Mouse (Mus musculus): ENCODE measurements around the gene Rgs19. TPM values are rescaled to one million over a fixed set of nuclear protein-coding genes. Genes with fewer than 3 reads are reported as not detected.

The Rgs19 gene
- polyA plus RNA-seq (2012; rRNA removed) = 209 and 239 TPM in 2 replicates

- Histone ChIP-seq H3K36me3 (ENCODE audit: control insufficient read depth, insufficient read depth, low read length) (peaks cover 12% of the 10 kb centered on the region), H3K27me3 (ENCODE audit: control insufficient read depth, insufficient read depth, low read length) (no peaks in the 10 kb centered on the region), H3K27ac (ENCODE audit: insufficient read depth, low read length) (peak within 1 kb of the TSS; percentile 98), H3K4me1 (ENCODE audit: control insufficient read depth, insufficient read depth, insufficient read length) (peaks cover 34% of the 10 kb centered on the region; the same call in 1 of the 2 replicates), H3K4me3 (ENCODE audit: extremely low read depth, insufficient read depth, insufficient read length) (peak within 1 kb of the TSS; percentile 78)
- no peak for TF ChIP-seq CTCF (IDR thresholded peaks at IDR 0.05; ENCODE audit: extremely low read depth, insufficient read depth, insufficient read length, insufficient replicate concordance)
- peak; percentile 37 for TF ChIP-seq POLR2A (IDR thresholded peaks at IDR 0.05; ENCODE audit: low read depth, low read length)
- WGBS = under 1% methylated on average over 75 of the region's 75 CpGs
- peak; percentile 81 to 89 for DNase-seq (ENCODE audit: low read depth in 1 of 2, low spot score in 2 of 2)
These were observed at the start of gene Rgs19 for GRCm38 (mm10) chr2:181693339-181694280. Gene Rgs19, minus strand, starts transcription at chr2:181693977.

DNA sequence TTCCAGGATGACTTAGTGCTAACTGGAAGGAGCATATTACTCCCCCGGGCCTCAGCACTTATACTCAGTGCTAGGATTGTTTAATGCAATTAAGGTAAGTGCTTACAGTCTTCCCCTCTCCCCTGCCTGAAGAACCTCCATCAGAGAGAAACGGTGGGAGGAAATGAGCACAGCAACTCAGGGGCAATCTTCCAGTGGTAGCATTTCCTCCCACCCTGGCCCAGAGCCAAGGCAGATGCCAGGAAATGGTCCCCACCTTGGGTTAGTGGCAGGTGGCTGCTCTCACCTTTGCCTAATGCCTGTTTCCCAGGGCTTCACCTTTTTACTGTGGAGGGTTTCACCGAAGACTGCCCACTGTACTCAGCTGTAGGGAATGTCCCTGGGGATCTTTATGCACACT lies 36.3 kb upstream of the Rgs19 start:
- no peaks in the 10 kb centered on the region for H3K36me3 ChIP-seq (ENCODE audit: control insufficient read depth, insufficient read depth, low read length)
- H3K4me1 ChIP-seq (ENCODE audit: control insufficient read depth, insufficient read depth, insufficient read length) = no peaks in the 10 kb centered on the region
- H3K4me3 ChIP-seq (ENCODE audit: extremely low read depth, insufficient read depth, insufficient read length) = no peak overlapping the region
- H3K27me3 ChIP-seq (ENCODE audit: control insufficient read depth, insufficient read depth, low read length) = no peaks in the 10 kb centered on the region
- WGBS = 48% methylated on average over 3 of the region's 3 CpGs
- no peak overlapping the region for H3K27ac ChIP-seq (ENCODE audit: insufficient read depth, low read length)
- TF ChIP-seq CTCF (IDR thresholded peaks at IDR 0.05; ENCODE audit: extremely low read depth, insufficient read depth, insufficient read length, insufficient replicate concordance) = no peak
- TF ChIP-seq POLR2A (IDR thresholded peaks at IDR 0.05; ENCODE audit: low read depth, low read length) = no peak
- DNase-seq (ENCODE audit: low read depth in 1 of 2, low spot score in 2 of 2) = no peak

- DNase-seq (ENCODE audit: low read depth in 1 of 2, low spot score in 2 of 2) = no peak
- WGBS = 61% methylated on average over 9 of the region's 9 CpGs
- TF ChIP-seq CTCF (IDR thresholded peaks at IDR 0.05; ENCODE audit: extremely low read depth, insufficient read depth, insufficient read length, insufficient replicate concordance) (no peak), POLR2A (IDR thresholded peaks at IDR 0.05; ENCODE audit: low read depth, low read length) (no peak)
- Histone ChIP-seq H3K27ac (ENCODE audit: insufficient read depth, low read length) (no peak overlapping the region), H3K4me3 (ENCODE audit: extremely low read depth, insufficient read depth, insufficient read length) (no peak overlapping the region), H3K27me3 (ENCODE audit: control insufficient read depth, insufficient read depth, low read length) (no peaks in the 10 kb centered on the region), H3K36me3 (ENCODE audit: control insufficient read depth, insufficient read depth, low read length) (no peaks in the 10 kb centered on the region), H3K4me1 (ENCODE audit: control insufficient read depth, insufficient read depth, insufficient read length) (no peaks in the 10 kb centered on the region)
These were observed 34.0 kb upstream of the Rgs19 start for GRCm38 (mm10) chr2:181727659-181728262.

GRCm38 (mm10) chr2:181722213-181722612 lies 28.4 kb upstream of the Rgs19 start:
- no peaks in the 10 kb centered on the region for H3K27me3 ChIP-seq (ENCODE audit: control insufficient read depth, insufficient read depth, low read length)
- WGBS = 26% methylated on average over 3 of the region's 3 CpGs
- no peaks in the 10 kb centered on the region for H3K4me1 ChIP-seq (ENCODE audit: control insufficient read depth, insufficient read depth, insufficient read length)
- no peak for TF ChIP-seq POLR2A (IDR thresholded peaks at IDR 0.05; ENCODE audit: low read depth, low read length)
- peak; percentile 23; the same call in 1 of the 2 replicates for TF ChIP-seq CTCF (IDR thresholded peaks at IDR 0.05; ENCODE audit: extremely low read depth, insufficient read depth, insufficient read length, insufficient replicate concordance)
- no peak for DNase-seq (ENCODE audit: low read depth in 1 of 2, low spot score in 2 of 2)
- no peaks in the 10 kb centered on the region for H3K36me3 ChIP-seq (ENCODE audit: control insufficient read depth, insufficient read depth, low read length)
- H3K4me3 ChIP-seq (ENCODE audit: extremely low read depth, insufficient read depth, insufficient read length) = no peak overlapping the region
- H3K27ac ChIP-seq (ENCODE audit: insufficient read depth, low read length) = no peak overlapping the region

DNA sequence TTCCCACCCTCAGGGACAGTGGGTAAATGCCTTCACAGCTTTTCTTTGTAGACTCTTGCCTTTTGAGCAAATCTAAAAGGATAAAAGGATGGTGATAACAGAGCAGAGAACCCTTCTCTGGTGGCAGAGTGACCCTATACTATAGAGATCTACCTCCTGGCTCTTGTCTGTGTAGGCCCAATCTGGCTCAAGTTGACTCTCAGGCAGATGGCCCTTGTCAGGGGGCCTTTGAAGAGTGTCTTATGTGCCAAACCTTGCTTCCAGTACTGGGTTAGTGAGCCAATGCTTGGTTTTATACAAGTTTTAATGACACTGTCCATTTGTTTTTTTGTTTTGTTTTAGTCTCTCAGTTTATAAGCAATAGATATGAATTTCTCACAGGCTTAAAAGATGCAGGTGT lies 27.4 kb upstream of the Rgs19 start:
- H3K27me3 ChIP-seq (ENCODE audit: control insufficient read depth, insufficient read depth, low read length) = no peaks in the 10 kb centered on the region
- H3K27ac ChIP-seq (ENCODE audit: insufficient read depth, low read length) = no peak overlapping the region
- TF ChIP-seq POLR2A (IDR thresholded peaks at IDR 0.05; ENCODE audit: low read depth, low read length) (no peak), CTCF (IDR thresholded peaks at IDR 0.05; ENCODE audit: extremely low read depth, insufficient read depth, insufficient read length, insufficient replicate concordance) (no peak)
- H3K4me1 ChIP-seq (ENCODE audit: control insufficient read depth, insufficient read depth, insufficient read length) = no peaks in the 10 kb centered on the region
- no peaks in the 10 kb centered on the region for H3K36me3 ChIP-seq (ENCODE audit: control insufficient read depth, insufficient read depth, low read length)
- no peak for DNase-seq (ENCODE audit: low read depth in 1 of 2, low spot score in 2 of 2)
- H3K4me3 ChIP-seq (ENCODE audit: extremely low read depth, insufficient read depth, insufficient read length) = no peak overlapping the region

GRCm38 (mm10) chr2:181720061-181720460 lies 26.3 kb upstream of the Rgs19 start:
- DNase-seq (ENCODE audit: low read depth in 1 of 2, low spot score in 2 of 2) = no peak
- Histone ChIP-seq H3K36me3 (ENCODE audit: control insufficient read depth, insufficient read depth, low read length) (no peaks in the 10 kb centered on the region), H3K27me3 (ENCODE audit: control insufficient read depth, insufficient read depth, low read length) (no peaks in the 10 kb centered on the region), H3K27ac (ENCODE audit: insufficient read depth, low read length) (no peak overlapping the region), H3K4me3 (ENCODE audit: extremely low read depth, insufficient read depth, insufficient read length) (no peak overlapping the region), H3K4me1 (ENCODE audit: control insufficient read depth, insufficient read depth, insufficient read length) (no peaks in the 10 kb centered on the region)
- 48% methylated on average over 3 of the region's 3 CpGs for WGBS
- TF ChIP-seq POLR2A (IDR thresholded peaks at IDR 0.05; ENCODE audit: low read depth, low read length) (no peak), CTCF (IDR thresholded peaks at IDR 0.05; ENCODE audit: extremely low read depth, insufficient read depth, insufficient read length, insufficient replicate concordance) (no peak)
